ENCODE assay signal across 27 mouse cellular contexts in genomic region chr15:83466331-83466730, GRCm38 (mm10).
"Had no signal": no experiment of that assay in that cellular context is flagged by ENCODE, and none has a peak within 500 bp of the region (broad histone marks: within the 10 kb centered on the region; RNA-seq: fewer than 3 reads in every experiment).

No protein-coding gene starts in this region.

- H3K27me3 ChIP-seq: limb, embryonic 13.5 days; liver, embryonic 12.5 days; lung, embryonic 15.5 days; midbrain, embryonic 15.5 days; neural tube, embryonic 12.5 days; neural tube, embryonic 15.5 days; stomach, embryonic 15.5 days had no signal

- H3K9me3 ChIP-seq: limb, embryonic 10.5 days; limb, embryonic 13.5 days; liver, embryonic 12.5 days; liver, embryonic 15.5 days; lung, embryonic 15.5 days; megakaryocyte, embryonic 14.5 days; midbrain, embryonic 10.5 days; midbrain, embryonic 15.5 days; neural tube, embryonic 12.5 days; neural tube, embryonic 15.5 days; stomach, embryonic 15.5 days had no signal

- H3K4me2 ChIP-seq: limb, embryonic 13.5 days; liver, embryonic 12.5 days; liver, embryonic 15.5 days; lung, embryonic 15.5 days; midbrain, embryonic 15.5 days; neural tube, embryonic 12.5 days; neural tube, embryonic 15.5 days; stomach, embryonic 15.5 days had no signal

- H3K4me3 ChIP-seq: layer of hippocampus, adult 2 months; limb, embryonic 10.5 days; limb, embryonic 13.5 days; liver, embryonic 12.5 days; liver, embryonic 15.5 days; lung, embryonic 15.5 days; megakaryocyte, embryonic 14.5 days; midbrain, embryonic 10.5 days; midbrain, embryonic 15.5 days; neural tube, embryonic 12.5 days; neural tube, embryonic 15.5 days; stomach, embryonic 15.5 days had no signal

- ATAC-seq: intestine, postnatal 0 days; liver, embryonic 12.5 days; midbrain, embryonic 15.5 days had no signal

- H3K27ac ChIP-seq: layer of hippocampus, adult 2 months; limb, embryonic 10.5 days; limb, embryonic 13.5 days; liver, embryonic 12.5 days; liver, embryonic 15.5 days; lung, embryonic 15.5 days; midbrain, embryonic 10.5 days; midbrain, embryonic 15.5 days; neural tube, embryonic 12.5 days; neural tube, embryonic 15.5 days; stomach, embryonic 15.5 days had no signal

- DNase-seq: kidney, adult 9 months; kidney, postnatal 14 days; layer of hippocampus, adult 9-11 months; liver; lung, adult 18-20 months; lung, postnatal 10 days; lung, postnatal 36 days; right cerebral cortex, adult 18-20 months; right cerebral cortex, postnatal 14 days; right cerebral cortex, postnatal 4 days; spleen, adult 18-20 months; thymus, adult 2 months; thymus, postnatal 14 days; thymus, postnatal 4 days had no signal

- H3K9ac ChIP-seq: limb, embryonic 13.5 days; liver, embryonic 12.5 days; liver, embryonic 15.5 days; lung, embryonic 15.5 days; midbrain, embryonic 15.5 days; neural tube, embryonic 12.5 days; neural tube, embryonic 15.5 days; stomach, embryonic 15.5 days had no signal

- H3K36me3 ChIP-seq: limb, embryonic 10.5 days; limb, embryonic 13.5 days; lung, embryonic 15.5 days; midbrain, embryonic 10.5 days; midbrain, embryonic 15.5 days; neural tube, embryonic 12.5 days; neural tube, embryonic 15.5 days; stomach, embryonic 15.5 days had no signal
